In genomic region chr13:37425406-37425805, GRCm38 (mm10) we compare ENCODE assay signal across 16 mouse cellular contexts.
"Had no signal": no experiment of that assay in that cellular context is flagged by ENCODE, and none has a peak within 500 bp of the region (broad histone marks: within the 10 kb centered on the region; RNA-seq: fewer than 3 reads in every experiment).

No protein-coding gene starts in this region.

- H3K27ac ChIP-seq: kidney, postnatal 0 days; limb, embryonic 12.5 days; limb, embryonic 15.5 days; liver, embryonic 14.5 days; macrophage; midbrain, embryonic 12.5 days; midbrain, embryonic 15.5 days; neural tube, embryonic 12.5 days; neural tube, embryonic 15.5 days had no signal

- H3K9me3 ChIP-seq: limb, embryonic 15.5 days; midbrain, embryonic 15.5 days; neural tube, embryonic 12.5 days had no signal

- H3K4me1 ChIP-seq: midbrain, embryonic 12.5 days; midbrain, embryonic 15.5 days; neural tube, embryonic 12.5 days had no signal

- H3K4me3 ChIP-seq: limb, embryonic 12.5 days; limb, embryonic 15.5 days; midbrain, embryonic 12.5 days; midbrain, embryonic 15.5 days; neural tube, embryonic 12.5 days; neural tube, embryonic 15.5 days had no signal

- DNase-seq: kidney, adult 18-20 months; kidney, postnatal 36 days; left cerebral cortex, postnatal 4 days; liver, postnatal 0 days; lung, embryonic 14.5 days; retina, postnatal 1 day; thymus, postnatal 25 days had no signal

- H3K27me3 ChIP-seq: limb, embryonic 12.5 days; limb, embryonic 15.5 days; midbrain, embryonic 12.5 days; midbrain, embryonic 15.5 days; neural tube, embryonic 12.5 days; neural tube, embryonic 15.5 days had no signal

- H3K36me3 ChIP-seq: limb, embryonic 12.5 days; limb, embryonic 15.5 days; midbrain, embryonic 12.5 days; midbrain, embryonic 15.5 days; neural tube, embryonic 12.5 days; neural tube, embryonic 15.5 days had no signal
